Mouse (Mus musculus) limb, embryonic 14.5 days (tissue): ENCODE data around the gene Soat2. TPM values are rescaled to one million over a fixed set of nuclear protein-coding genes. Genes with fewer than 3 reads are reported as not detected.

Experiments
- ATAC-seq: fragments of 200-750 bp; cut with Nextera tagmentation; 2 replicates; pipeline ENCODE4 v1.8.0; 2017; ENCODE audit warnings: low read depth, moderate number of reproducible peaks, moderate TSS enrichment; ENCODE audit not compliant: low FRiP score
- DNase-seq: peaks from one replicate; pipeline ENCODE4 v3.0.0-alpha.2; 2015; ENCODE audit warnings: low spot score
- H3K27ac ChIP-seq: fragments of 300-500 bp; sonication (generic); replicated peaks from 2 replicates; pipeline ENCODE4 v1.5.1; 2014; ENCODE audit warnings: low read depth, mild to moderate bottlenecking, low read length, moderate library complexity, mixed read lengths
- H3K27me3 ChIP-seq: fragments of 300-500 bp; sonication (generic); 2 replicates; pipeline ENCODE4 v1.6.1; 2014; ENCODE audit warnings: low read length, mixed read lengths; ENCODE audit not compliant: control insufficient read depth, insufficient read depth
- H3K36me3 ChIP-seq: fragments of 300-500 bp; sonication (generic); 2 replicates; pipeline ENCODE4 v1.6.1; 2014; ENCODE audit warnings: mild to moderate bottlenecking, low read length, moderate library complexity, mixed read lengths; ENCODE audit not compliant: control insufficient read depth, insufficient read depth
- H3K4me1 ChIP-seq: fragments of 300-500 bp; sonication (generic); 2 replicates; pipeline ENCODE4 v1.6.1; 2014; ENCODE audit warnings: antibody characterized with exemption, low read length, mixed read lengths; ENCODE audit not compliant: control insufficient read depth, insufficient read depth
- H3K4me2 ChIP-seq: fragments of 300-500 bp; sonication (generic); replicated peaks from 2 replicates; pipeline ENCODE4 v1.6.1; 2014; ENCODE audit warnings: low read depth, mild to moderate bottlenecking, low read length, moderate library complexity; ENCODE audit not compliant: severe bottlenecking
- H3K4me3 ChIP-seq: fragments of 300-500 bp; sonication (generic); replicated peaks from 2 replicates; pipeline ENCODE4 v1.5.1; 2014; ENCODE audit warnings: low read length
- H3K9ac ChIP-seq: fragments of 300-500 bp; sonication (generic); 2 replicates; pipeline ENCODE4 v1.6.1; 2014; ENCODE audit warnings: mild to moderate bottlenecking, low read depth, low read length, moderate library complexity; ENCODE audit not compliant: severe bottlenecking
- H3K9me3 ChIP-seq: fragments of 300-500 bp; sonication (generic); 2 replicates; pipeline ENCODE4 v1.6.1; 2016; ENCODE audit warnings: low read length; ENCODE audit not compliant: control insufficient read depth
- POLR2A ChIP-seq: fragments of 200-500 bp; IDR thresholded peaks from 2 replicates; pipeline ENCODE4 v1.8.0; 2012; ENCODE audit warnings: inconsistent platforms, mild to moderate bottlenecking, moderate library complexity, borderline replicate concordance; ENCODE audit not compliant: insufficient read depth, insufficient read length; ENCODE audit errors: extremely low read depth
- WGBS: fragments of 180-500 bp; shearing (Covaris S2); extraction: QIAGEN DNeasy Blood & Tissue Kit; methylation state at CpG from one replicate; pipeline ENCODE4 v1.1.7; 2014; 5-methylcytosine and 5-hydroxymethylcytosine counted together
- polyA plus RNA-seq, 2 experiments: library from polyadenylated mRNA; depleted of rRNA in 1 of 2; stranded (reverse) in 1 of 2; unstranded in 1 of 2; fragments of >200 nt; fragmentation: Nextera tagmentation in 1 of 2; extraction: Ambion mirVana in 1 of 2; gene quantifications; 2 replicates each; pipeline versions ENCODE4 v1.2.1 to v1.2.3; 2012 to 2014

Gene Soat2
- polyA plus RNA-seq, 2 experiments: 0.76 to 0.87 TPM

DNA sequence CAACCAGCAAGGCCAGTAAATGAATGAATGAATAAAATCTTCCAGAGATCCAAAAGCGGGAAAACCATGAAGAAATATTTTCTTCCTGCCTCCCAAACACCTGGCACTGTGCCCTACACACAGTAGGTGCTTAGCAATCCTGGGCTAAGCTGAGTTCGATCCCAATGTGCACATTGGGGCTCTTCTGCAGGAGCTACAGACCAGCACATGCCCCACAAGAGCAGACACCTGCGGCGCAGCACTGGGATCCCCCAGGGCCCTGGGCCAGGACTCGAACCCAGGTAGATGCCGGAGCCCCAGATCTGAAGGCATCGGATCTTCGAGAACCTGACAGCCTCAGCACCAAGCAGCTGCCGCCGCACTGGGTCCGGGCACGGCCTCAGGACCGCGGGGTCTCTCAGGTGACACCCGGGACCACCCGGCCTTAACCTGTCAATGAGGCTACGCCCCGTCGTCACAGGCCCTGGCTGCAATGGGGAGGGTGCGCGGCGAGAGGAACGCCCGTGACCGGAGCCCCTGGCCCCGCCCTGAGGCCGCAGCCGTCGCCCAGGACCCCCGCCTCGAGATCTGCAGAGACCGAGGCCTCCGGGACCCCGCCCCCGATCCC lies 14.7 kb upstream of the Soat2 start:
- TF ChIP-seq POLR2A: no peak
- Histone ChIP-seq H3K27ac (peak overlapping the region; percentile 29; the same call in 1 of the 2 replicates), H3K4me3 (peak overlapping the region; percentile 77), H3K4me1 (0 out of 2 replicates have a peak, but pooled peaks cover 4% of the 10 kb centered on the region), H3K27me3 (no peaks in the 10 kb centered on the region), H3K36me3 (peaks cover 29% of the 10 kb centered on the region), H3K9ac (peak overlapping the region; percentile 76), H3K9me3 (no peaks in the 10 kb centered on the region), H3K4me2 (peak overlapping the region; percentile 57)
- no peak for DNase-seq
- 4% methylated on average over 19 of the region's 35 CpGs for WGBS
- ATAC-seq: peak; percentile 73; the same call in 1 of the 2 replicates

DNA sequence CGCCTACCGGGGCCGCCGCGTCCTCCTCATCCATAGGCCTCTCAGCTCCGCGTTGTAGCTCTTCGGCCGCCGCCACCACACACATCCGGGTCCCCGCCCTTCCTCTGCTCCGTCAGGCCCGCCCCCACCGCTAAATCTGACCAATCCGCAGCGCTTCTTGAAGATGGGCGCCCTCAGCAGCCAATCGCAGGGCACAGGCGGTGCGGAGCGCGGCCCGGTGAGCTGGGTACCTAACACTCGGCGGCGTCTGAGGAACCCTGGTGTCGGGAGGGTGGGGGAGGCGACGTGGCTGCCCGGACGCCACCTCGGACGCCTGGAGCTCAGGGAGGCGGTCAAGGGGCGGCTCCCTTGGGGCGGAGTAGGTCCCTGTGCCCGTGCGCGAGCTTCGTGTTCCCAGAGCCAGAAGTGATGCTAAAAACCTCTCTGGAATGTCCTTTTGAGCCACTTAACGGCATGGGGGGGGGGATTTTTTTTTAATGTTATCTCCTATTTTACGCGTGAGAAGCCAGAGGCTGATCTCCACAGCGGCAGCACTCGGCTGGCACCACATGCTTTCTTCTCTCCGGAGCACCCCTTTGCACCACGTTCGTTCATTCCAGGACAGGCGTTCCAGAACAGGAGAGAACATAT lies 14.1 kb upstream of the Soat2 start, which contains the start of gene Spryd3:
Spryd3 (minus strand) TSS at position 106 of the 630 bp plus-strand sequence.
- peak within 1 kb of the TSS; percentile 77 for H3K4me3 ChIP-seq
- H3K9ac ChIP-seq: peak within 1 kb of the TSS; percentile 76
- H3K27ac ChIP-seq: peak within 1 kb of the TSS; percentile 67; the same call in 1 of the 2 replicates
- DNase-seq (peak; percentile 92), ATAC-seq (peak; percentile 99)
- H3K36me3 ChIP-seq: peaks cover 23% of the 10 kb centered on the region
- TF ChIP-seq POLR2A: peak; percentile 83; the same call in 1 of the 2 replicates
- 2% methylated on average over 45 of the region's 50 CpGs for WGBS
- peak within 1 kb of the TSS; percentile 84 for H3K4me2 ChIP-seq
- H3K9me3 ChIP-seq: no peaks in the 10 kb centered on the region
- H3K4me1 ChIP-seq: 0 out of 2 replicates have a peak, but pooled peaks cover 4% of the 10 kb centered on the region
- no peaks in the 10 kb centered on the region for H3K27me3 ChIP-seq

DNA sequence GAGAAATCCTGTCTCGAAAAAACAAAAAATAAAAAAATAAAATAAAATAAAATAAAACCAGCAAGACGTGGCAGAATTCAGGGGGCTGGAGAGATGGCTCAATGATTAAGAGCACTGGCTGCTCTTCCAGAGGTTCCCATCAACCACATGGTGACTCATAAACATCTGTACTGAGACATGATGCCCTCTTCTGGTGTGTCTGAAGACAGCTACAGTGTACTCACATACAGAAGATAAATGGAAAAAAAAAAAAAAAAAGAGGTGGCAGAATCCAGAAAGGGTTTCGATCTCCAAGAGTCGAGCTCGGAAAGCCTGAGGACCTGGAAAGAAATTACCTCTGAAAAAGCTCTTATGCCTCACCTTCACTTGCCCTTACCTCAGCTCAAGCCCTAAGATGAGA lies 9.2 kb upstream of the Soat2 start:
- no peaks in the 10 kb centered on the region for H3K36me3 ChIP-seq
- peaks cover 22% of the 10 kb centered on the region for H3K27me3 ChIP-seq
- DNase-seq (no peak), ATAC-seq (no peak)
- TF ChIP-seq POLR2A: no peak
- no peaks in the 10 kb centered on the region for H3K9me3 ChIP-seq
- peaks cover 13% of the 10 kb centered on the region for H3K4me1 ChIP-seq
- no peak overlapping the region for H3K4me2 ChIP-seq
- WGBS: 90% methylated on average over 5 of the region's 5 CpGs
- H3K4me3 ChIP-seq: no peak overlapping the region
- H3K27ac ChIP-seq: no peak overlapping the region
- H3K9ac ChIP-seq: no peak overlapping the region

DNA sequence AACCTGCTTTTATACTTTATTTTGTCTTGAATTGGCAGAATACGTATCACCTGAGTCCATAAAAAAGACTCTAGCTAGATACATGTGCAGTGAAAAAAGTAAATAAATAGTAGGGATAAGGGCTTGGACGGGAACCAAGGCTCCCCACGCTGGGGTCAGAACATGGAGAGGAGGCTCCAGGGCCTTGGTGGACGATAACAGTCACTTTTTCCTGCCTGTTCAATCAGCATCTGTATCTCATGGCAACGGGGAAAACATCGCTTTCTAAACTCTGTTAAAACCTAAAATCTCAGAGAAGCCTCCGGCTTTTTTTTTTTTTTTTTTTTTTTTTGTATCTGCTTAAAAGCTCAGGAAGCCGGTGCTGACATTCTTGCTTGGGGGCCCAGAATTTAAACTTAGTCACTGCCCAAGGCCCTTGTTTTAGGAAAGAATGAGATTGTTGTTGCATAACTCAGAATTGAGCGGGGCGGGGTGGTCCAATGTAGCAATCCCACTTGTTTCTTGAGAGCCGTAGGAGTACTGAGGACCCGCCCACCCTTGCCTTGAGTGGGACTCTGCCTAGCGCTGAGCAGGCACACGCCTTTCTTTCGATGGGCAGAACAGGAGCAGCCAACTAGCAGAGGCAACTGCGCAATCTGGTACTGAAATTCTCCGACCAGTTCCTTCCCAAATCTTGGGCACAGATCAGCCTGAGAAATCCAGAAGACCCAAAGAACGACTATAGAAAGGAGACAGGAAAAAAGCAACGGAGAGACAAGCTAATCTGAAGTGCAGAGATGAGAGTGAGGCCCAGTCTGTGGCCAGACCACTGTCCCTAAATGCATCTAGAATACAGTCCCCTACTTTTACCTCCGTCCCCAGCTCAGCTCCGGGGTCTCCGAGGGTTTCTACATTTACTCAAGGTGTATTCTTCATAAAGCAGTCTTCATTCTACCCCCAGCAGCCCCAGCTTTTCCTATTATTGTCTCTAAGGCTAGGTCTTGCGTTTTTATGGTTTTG lies 7.1 kb upstream of the Soat2 start:
- ATAC-seq: no peak; the same call in none of the 2 replicates

DNA sequence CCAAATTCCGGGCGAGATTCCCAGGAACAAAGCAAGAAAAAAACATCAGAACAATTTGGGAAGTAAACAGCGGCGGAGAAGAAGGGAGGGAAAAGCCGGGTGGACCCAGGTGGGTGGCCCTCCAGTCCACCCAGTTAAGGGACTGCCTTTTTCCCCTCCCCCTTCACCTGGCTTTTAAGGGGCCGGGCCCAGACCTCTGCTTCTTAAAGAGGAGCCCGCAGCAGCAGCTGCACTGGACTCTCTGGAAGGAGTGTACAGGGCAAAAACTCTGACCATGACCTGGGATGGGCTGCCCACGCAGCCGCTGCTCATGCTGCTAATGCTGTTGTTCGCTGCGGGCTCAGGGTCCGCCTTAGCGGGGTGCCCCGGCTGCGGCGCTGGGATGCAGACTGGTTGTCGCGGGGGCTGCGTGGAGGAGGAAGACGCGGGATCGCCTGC lies 6.0 kb upstream of the Soat2 start, which contains the start of gene Igfbp6:
Igfbp6 (plus strand) TSS at position 89 of the 438 bp plus-strand sequence.
- 4% methylated on average over 22 of the region's 22 CpGs for WGBS
- Histone ChIP-seq H3K4me1 (peaks cover 10% of the 10 kb centered on the region), H3K27ac (no peak within 1 kb of the TSS), H3K9ac (peak within 1 kb of the TSS; percentile 40), H3K9me3 (no peaks in the 10 kb centered on the region), H3K4me3 (peak within 1 kb of the TSS; percentile 29), H3K4me2 (peak within 1 kb of the TSS; percentile 45), H3K27me3 (peaks cover 22% of the 10 kb centered on the region), H3K36me3 (no peaks in the 10 kb centered on the region)
- no peak for ATAC-seq
- DNase-seq: peak; percentile 18
- no peak for TF ChIP-seq POLR2A

More for the DNA sequence above, 7.1 kb upstream of the Soat2 start:
- Histone ChIP-seq H3K27me3 (peaks cover 22% of the 10 kb centered on the region), H3K4me2 (no peak overlapping the region), H3K4me1 (peaks cover 10% of the 10 kb centered on the region), H3K36me3 (no peaks in the 10 kb centered on the region), H3K4me3 (no peak overlapping the region), H3K9me3 (no peaks in the 10 kb centered on the region), H3K9ac (no peak overlapping the region), H3K27ac (no peak overlapping the region)
- no peak for TF ChIP-seq POLR2A
- DNase-seq: peak; percentile 44
- WGBS: 49% methylated on average over 23 of the region's 23 CpGs
